Mouse (Mus musculus): Measurements from ENCODE around the gene Ltbp1. TPM values are rescaled to one million over a fixed set of nuclear protein-coding genes. Genes with fewer than 3 reads are reported as not detected.

Ltbp1 gene
- polyA plus RNA-seq, 1 experiment from 2014 or later: 14.2 TPM

- no peaks in the 10 kb centered on the region for H3K27me3 ChIP-seq (ENCODE audit: control insufficient read depth, insufficient read depth, low read length)
- DNase-seq (ENCODE audit: low spot score) (no peak), ATAC-seq (replicated peaks; ENCODE audit: insufficient number of reproducible peaks, low FRiP score, low TSS enrichment, low read depth) (no peak)
- H3K4me2 ChIP-seq (ENCODE audit: low read depth, low read length): no peak overlapping the region
- no peak overlapping the region for H3K4me3 ChIP-seq (ENCODE audit: low read depth, low read length)
- H3K9me3 ChIP-seq (replicated peaks; ENCODE audit: control insufficient read depth, low read length): no peaks in the 10 kb centered on the region
- no peaks in the 10 kb centered on the region for H3K4me1 ChIP-seq (ENCODE audit: control insufficient read depth, insufficient read depth, low read length)
- 78% methylated on average over 4 of the region's 4 CpGs for WGBS
- H3K36me3 ChIP-seq (replicated peaks; ENCODE audit: control insufficient read depth, insufficient read depth, low read depth, low read length): no peaks in the 10 kb centered on the region
- H3K9ac ChIP-seq (replicated peaks; ENCODE audit: low read length): no peak overlapping the region
- no peak overlapping the region for H3K27ac ChIP-seq (replicated peaks; ENCODE audit: low read depth, low read length)
Observed at GRCm38 (mm10) chr17:75300908-75301307, 295.5 kb downstream of the Ltbp1 start.

- DNase-seq (ENCODE audit: low spot score) (no peak), ATAC-seq (replicated peaks; ENCODE audit: insufficient number of reproducible peaks, low FRiP score, low TSS enrichment, low read depth) (no peak)
- Histone ChIP-seq H3K27me3 (ENCODE audit: control insufficient read depth, insufficient read depth, low read length) (no peaks in the 10 kb centered on the region), H3K27ac (replicated peaks; ENCODE audit: low read depth, low read length) (no peak overlapping the region), H3K4me2 (ENCODE audit: low read depth, low read length) (no peak overlapping the region), H3K4me1 (ENCODE audit: control insufficient read depth, insufficient read depth, low read length) (no peaks in the 10 kb centered on the region), H3K36me3 (replicated peaks; ENCODE audit: control insufficient read depth, insufficient read depth, low read depth, low read length) (no peaks in the 10 kb centered on the region), H3K9ac (replicated peaks; ENCODE audit: low read length) (no peak overlapping the region), H3K9me3 (replicated peaks; ENCODE audit: control insufficient read depth, low read length) (no peaks in the 10 kb centered on the region), H3K4me3 (ENCODE audit: low read depth, low read length) (no peak overlapping the region)
- WGBS: 46% methylated on average over 1 of the region's 1 CpGs
Observed at GRCm38 (mm10) chr17:75304807-75305420, 299.5 kb downstream of the Ltbp1 start.

- Histone ChIP-seq H3K27me3 (ENCODE audit: control insufficient read depth, insufficient read depth, low read length) (no peaks in the 10 kb centered on the region), H3K4me2 (ENCODE audit: low read depth, low read length) (no peak overlapping the region), H3K9me3 (replicated peaks; ENCODE audit: control insufficient read depth, low read length) (no peaks in the 10 kb centered on the region), H3K27ac (replicated peaks; ENCODE audit: low read depth, low read length) (no peak overlapping the region), H3K9ac (replicated peaks; ENCODE audit: low read length) (no peak overlapping the region), H3K4me1 (ENCODE audit: control insufficient read depth, insufficient read depth, low read length) (no peaks in the 10 kb centered on the region), H3K4me3 (ENCODE audit: low read depth, low read length) (no peak overlapping the region), H3K36me3 (replicated peaks; ENCODE audit: control insufficient read depth, insufficient read depth, low read depth, low read length) (no peaks in the 10 kb centered on the region)
- WGBS: 71% methylated on average over 1 of the region's 1 CpGs
- DNase-seq (ENCODE audit: low spot score) (no peak), ATAC-seq (replicated peaks; ENCODE audit: insufficient number of reproducible peaks, low FRiP score, low TSS enrichment, low read depth) (no peak)
Observed at GRCm38 (mm10) chr17:75305714-75306113, 300.3 kb downstream of the Ltbp1 start.

GRCm38 (mm10) chr17:75307070-75308011 is 302.0 kb downstream of the Ltbp1 start:
- Histone ChIP-seq H3K4me2 (ENCODE audit: low read depth, low read length) (no peak overlapping the region), H3K4me1 (ENCODE audit: control insufficient read depth, insufficient read depth, low read length) (no peaks in the 10 kb centered on the region), H3K27ac (replicated peaks; ENCODE audit: low read depth, low read length) (no peak overlapping the region), H3K27me3 (ENCODE audit: control insufficient read depth, insufficient read depth, low read length) (no peaks in the 10 kb centered on the region), H3K9ac (replicated peaks; ENCODE audit: low read length) (no peak overlapping the region), H3K36me3 (replicated peaks; ENCODE audit: control insufficient read depth, insufficient read depth, low read depth, low read length) (no peaks in the 10 kb centered on the region), H3K9me3 (replicated peaks; ENCODE audit: control insufficient read depth, low read length) (no peaks in the 10 kb centered on the region), H3K4me3 (ENCODE audit: low read depth, low read length) (no peak overlapping the region)
- no peak for DNase-seq (ENCODE audit: low spot score)
- WGBS: 66% methylated on average over 18 of the region's 18 CpGs
- no peak for ATAC-seq (replicated peaks; ENCODE audit: insufficient number of reproducible peaks, low FRiP score, low TSS enrichment, low read depth)

GRCm38 (mm10) chr17:75317106-75317505 is 311.7 kb downstream of the Ltbp1 start:
- Histone ChIP-seq H3K9me3 (replicated peaks; ENCODE audit: control insufficient read depth, low read length) (no peaks in the 10 kb centered on the region), H3K27me3 (ENCODE audit: control insufficient read depth, insufficient read depth, low read length) (no peaks in the 10 kb centered on the region), H3K36me3 (replicated peaks; ENCODE audit: control insufficient read depth, insufficient read depth, low read depth, low read length) (no peaks in the 10 kb centered on the region), H3K4me2 (ENCODE audit: low read depth, low read length) (no peak overlapping the region), H3K4me3 (ENCODE audit: low read depth, low read length) (no peak overlapping the region), H3K4me1 (ENCODE audit: control insufficient read depth, insufficient read depth, low read length) (no peaks in the 10 kb centered on the region), H3K27ac (replicated peaks; ENCODE audit: low read depth, low read length) (no peak overlapping the region), H3K9ac (replicated peaks; ENCODE audit: low read length) (no peak overlapping the region)
- ATAC-seq (replicated peaks; ENCODE audit: insufficient number of reproducible peaks, low FRiP score, low TSS enrichment, low read depth): no peak
- 90% methylated on average over 4 of the region's 4 CpGs for WGBS
- DNase-seq (ENCODE audit: low spot score): no peak

- H3K9me3 ChIP-seq (replicated peaks; ENCODE audit: control insufficient read depth, low read length): no peaks in the 10 kb centered on the region
- no peak overlapping the region for H3K4me3 ChIP-seq (ENCODE audit: low read depth, low read length)
- ATAC-seq (replicated peaks; ENCODE audit: insufficient number of reproducible peaks, low FRiP score, low TSS enrichment, low read depth): no peak
- 87% methylated on average over 5 of the region's 5 CpGs for WGBS
- H3K4me1 ChIP-seq (ENCODE audit: control insufficient read depth, insufficient read depth, low read length): no peaks in the 10 kb centered on the region
- H3K36me3 ChIP-seq (replicated peaks; ENCODE audit: control insufficient read depth, insufficient read depth, low read depth, low read length): no peaks in the 10 kb centered on the region
- H3K27me3 ChIP-seq (ENCODE audit: control insufficient read depth, insufficient read depth, low read length): no peaks in the 10 kb centered on the region
- no peak overlapping the region for H3K4me2 ChIP-seq (ENCODE audit: low read depth, low read length)
- H3K9ac ChIP-seq (replicated peaks; ENCODE audit: low read length): no peak overlapping the region
- no peak for DNase-seq (ENCODE audit: low spot score)
- no peak overlapping the region for H3K27ac ChIP-seq (replicated peaks; ENCODE audit: low read depth, low read length)
Observed at GRCm38 (mm10) chr17:75323229-75323628, 317.9 kb downstream of the Ltbp1 start.

GRCm38 (mm10) chr17:75323766-75324165 is 318.4 kb downstream of the Ltbp1 start:
- Histone ChIP-seq H3K27ac (replicated peaks; ENCODE audit: low read depth, low read length) (no peak overlapping the region), H3K9me3 (replicated peaks; ENCODE audit: control insufficient read depth, low read length) (no peaks in the 10 kb centered on the region), H3K4me2 (ENCODE audit: low read depth, low read length) (no peak overlapping the region), H3K36me3 (replicated peaks; ENCODE audit: control insufficient read depth, insufficient read depth, low read depth, low read length) (no peaks in the 10 kb centered on the region), H3K27me3 (ENCODE audit: control insufficient read depth, insufficient read depth, low read length) (no peaks in the 10 kb centered on the region), H3K4me3 (ENCODE audit: low read depth, low read length) (no peak overlapping the region), H3K9ac (replicated peaks; ENCODE audit: low read length) (no peak overlapping the region), H3K4me1 (ENCODE audit: control insufficient read depth, insufficient read depth, low read length) (no peaks in the 10 kb centered on the region)
- ATAC-seq (replicated peaks; ENCODE audit: insufficient number of reproducible peaks, low FRiP score, low TSS enrichment, low read depth): no peak
- no peak for DNase-seq (ENCODE audit: low spot score)
- 82% methylated on average over 10 of the region's 10 CpGs for WGBS

- DNase-seq (ENCODE audit: low spot score): no peak
- H3K9ac ChIP-seq (replicated peaks; ENCODE audit: low read length): no peak overlapping the region
- no peak overlapping the region for H3K27ac ChIP-seq (replicated peaks; ENCODE audit: low read depth, low read length)
- no peaks in the 10 kb centered on the region for H3K36me3 ChIP-seq (replicated peaks; ENCODE audit: control insufficient read depth, insufficient read depth, low read depth, low read length)
- no peaks in the 10 kb centered on the region for H3K27me3 ChIP-seq (ENCODE audit: control insufficient read depth, insufficient read depth, low read length)
- H3K4me2 ChIP-seq (ENCODE audit: low read depth, low read length): no peak overlapping the region
- no peak for ATAC-seq (replicated peaks; ENCODE audit: insufficient number of reproducible peaks, low FRiP score, low TSS enrichment, low read depth)
- H3K4me1 ChIP-seq (ENCODE audit: control insufficient read depth, insufficient read depth, low read length): no peaks in the 10 kb centered on the region
- no peaks in the 10 kb centered on the region for H3K9me3 ChIP-seq (replicated peaks; ENCODE audit: control insufficient read depth, low read length)
- H3K4me3 ChIP-seq (ENCODE audit: low read depth, low read length): no peak overlapping the region
- WGBS: 71% methylated on average over 10 of the region's 10 CpGs
Observed at GRCm38 (mm10) chr17:75328102-75328639, 322.8 kb downstream of the Ltbp1 start.

All from embryonic facial prominence, embryonic 11.5 days (tissue).